Mouse (Mus musculus) forebrain, embryonic 14.5 days (tissue): ENCODE data around the gene Gpa33. TPM values are rescaled to one million over a fixed set of nuclear protein-coding genes. Genes with fewer than 3 reads are reported as not detected.
A peak's percentile ranks its signal among the peaks of the same experiment; 100 is the strongest.

Experiments used
- ATAC-seq: fragments of 200-750 bp; cut with Nextera tagmentation; 2 replicates; pipeline ENCODE4 v1.8.0; 2017; ENCODE audit warnings: mild to moderate bottlenecking, moderate library complexity
- DNase-seq: peaks from one replicate; pipeline ENCODE4 v3.0.0-alpha.2; 2015; ENCODE audit warnings: low spot score
- H3K27ac ChIP-seq: fragments of 300-500 bp; sonication (generic); 2 replicates; pipeline ENCODE4 v1.5.1; 2014; ENCODE audit warnings: low read depth, mild to moderate bottlenecking, control low read depth, low read length, moderate library complexity
- H3K27me3 ChIP-seq: fragments of 300-500 bp; sonication (generic); replicated peaks from 2 replicates; pipeline ENCODE4 v1.6.1; 2014; ENCODE audit warnings: low read length, control low read depth, mixed read lengths; ENCODE audit not compliant: control insufficient read depth, insufficient read depth
- H3K36me3 ChIP-seq: fragments of 300-500 bp; sonication (generic); 2 replicates; pipeline ENCODE4 v1.6.1; 2014; ENCODE audit warnings: low read length, control low read depth; ENCODE audit not compliant: control insufficient read depth, insufficient read depth
- H3K4me1 ChIP-seq: fragments of 300-500 bp; sonication (generic); 2 replicates; pipeline ENCODE4 v1.6.1; 2014; ENCODE audit warnings: antibody characterized with exemption, low read length, control low read depth; ENCODE audit not compliant: control insufficient read depth, insufficient read depth
- H3K4me2 ChIP-seq: fragments of 300-500 bp; sonication (generic); 2 replicates; pipeline ENCODE4 v1.6.1; 2014; ENCODE audit warnings: mild to moderate bottlenecking, control low read depth, low read length
- H3K4me3 ChIP-seq: fragments of 300-500 bp; sonication (generic); 2 replicates; pipeline ENCODE4 v1.5.1; 2014; ENCODE audit warnings: low read depth, low read length, control low read depth
- H3K9ac ChIP-seq: fragments of 300-500 bp; sonication (generic); 2 replicates; pipeline ENCODE4 v1.6.1; 2014; ENCODE audit warnings: mild to moderate bottlenecking, low read length, control low read depth, moderate library complexity
- H3K9me3 ChIP-seq: fragments of 300-500 bp; sonication (generic); replicated peaks from 2 replicates; pipeline ENCODE4 v1.6.1; 2016; ENCODE audit warnings: low read length, control low read depth, mixed read lengths; ENCODE audit not compliant: control insufficient read depth
- WGBS: fragments of 180-500 bp; shearing (Covaris S2); extraction: QIAGEN DNeasy Blood & Tissue Kit; methylation state at CpG from one replicate; pipeline ENCODE4 v1.1.7; 2014; 5-methylcytosine and 5-hydroxymethylcytosine counted together
- polyA plus RNA-seq: library from polyadenylated mRNA; unstranded; fragments of >200 nt; fragmentation: Nextera tagmentation; extraction: Ambion mirVana; gene quantifications from 2 replicates; pipeline ENCODE4 v1.2.1, GENCODE M21; 2014

Gene Gpa33
- polyA plus RNA-seq, 1 experiment from 2014 or later: not detected

GRCm38 (mm10) chr1:166154162-166155112 is 24.4 kb downstream of the Gpa33 start:
- no peak overlapping the region for H3K27ac ChIP-seq
- H3K36me3 ChIP-seq: no peaks in the 10 kb centered on the region
- WGBS: 21% methylated on average over 29 of the region's 29 CpGs
- no peaks in the 10 kb centered on the region for H3K4me1 ChIP-seq
- H3K9me3 ChIP-seq: no peaks in the 10 kb centered on the region
- H3K27me3 ChIP-seq: peaks cover 12% of the 10 kb centered on the region; the same call in 1 of the 2 replicates
- no peak overlapping the region for H3K9ac ChIP-seq
- ATAC-seq (peak; percentile 56), DNase-seq (peak; percentile 89)
- peak overlapping the region; percentile 31; the same call in 1 of the 2 replicates for H3K4me2 ChIP-seq
- H3K4me3 ChIP-seq: no peak overlapping the region

- DNase-seq (no peak), ATAC-seq (no peak)
- Histone ChIP-seq H3K4me1 (no peaks in the 10 kb centered on the region), H3K4me2 (no peak overlapping the region), H3K27me3 (peaks cover 16% of the 10 kb centered on the region; the same call in 1 of the 2 replicates), H3K36me3 (no peaks in the 10 kb centered on the region), H3K9ac (no peak overlapping the region), H3K27ac (no peak overlapping the region), H3K4me3 (no peak overlapping the region), H3K9me3 (no peaks in the 10 kb centered on the region)
- 67% methylated on average over 10 of the region's 10 CpGs for WGBS
Observed at GRCm38 (mm10) chr1:166155113-166155494, 25.1 kb downstream of the Gpa33 start.

- WGBS: 87% methylated on average over 12 of the region's 12 CpGs
- Histone ChIP-seq H3K27ac (no peak overlapping the region), H3K9ac (no peak overlapping the region), H3K9me3 (no peaks in the 10 kb centered on the region), H3K4me2 (no peak overlapping the region), H3K27me3 (peaks cover 16% of the 10 kb centered on the region; the same call in 1 of the 2 replicates), H3K36me3 (no peaks in the 10 kb centered on the region), H3K4me3 (no peak overlapping the region), H3K4me1 (no peaks in the 10 kb centered on the region)
- no peak for DNase-seq
- ATAC-seq: no peak
Observed at GRCm38 (mm10) chr1:166157712-166158111, 27.7 kb downstream of the Gpa33 start.

GRCm38 (mm10) chr1:166158664-166159063 is 28.6 kb downstream of the Gpa33 start:
- 66% methylated on average over 9 of the region's 9 CpGs for WGBS
- no peak overlapping the region for H3K4me2 ChIP-seq
- DNase-seq (no peak), ATAC-seq (no peak)
- no peaks in the 10 kb centered on the region for H3K9me3 ChIP-seq
- H3K9ac ChIP-seq: no peak overlapping the region
- peaks cover 16% of the 10 kb centered on the region; the same call in 1 of the 2 replicates for H3K27me3 ChIP-seq
- no peak overlapping the region for H3K4me3 ChIP-seq
- no peaks in the 10 kb centered on the region for H3K36me3 ChIP-seq
- no peak overlapping the region for H3K27ac ChIP-seq
- no peaks in the 10 kb centered on the region for H3K4me1 ChIP-seq

- ATAC-seq: 0 out of 2 replicates have a peak, but pooled peaks have one; percentile 19
- WGBS: 46% methylated on average over 5 of the region's 5 CpGs
- no peaks in the 10 kb centered on the region for H3K36me3 ChIP-seq
- H3K27ac ChIP-seq: no peak overlapping the region
- no peak overlapping the region for H3K4me3 ChIP-seq
- DNase-seq: no peak
- peak overlapping the region; percentile 46 for H3K4me2 ChIP-seq
- H3K9me3 ChIP-seq: no peaks in the 10 kb centered on the region
- peaks cover 10% of the 10 kb centered on the region; the same call in 1 of the 2 replicates for H3K27me3 ChIP-seq
- no peak overlapping the region for H3K9ac ChIP-seq
- H3K4me1 ChIP-seq: no peaks in the 10 kb centered on the region
Observed at GRCm38 (mm10) chr1:166160111-166160510, 30.1 kb downstream of the Gpa33 start.

GRCm38 (mm10) chr1:166160569-166161445 is 30.8 kb downstream of the Gpa33 start:
- no peaks in the 10 kb centered on the region for H3K9me3 ChIP-seq
- no peaks in the 10 kb centered on the region for H3K4me1 ChIP-seq
- H3K27me3 ChIP-seq: peaks cover 4% of the 10 kb centered on the region; the same call in 1 of the 2 replicates
- no peaks in the 10 kb centered on the region for H3K36me3 ChIP-seq
- no peak overlapping the region for H3K9ac ChIP-seq
- 17% methylated on average over 24 of the region's 24 CpGs for WGBS
- no peak overlapping the region for H3K27ac ChIP-seq
- DNase-seq: peak; percentile 88
- H3K4me3 ChIP-seq: no peak overlapping the region
- H3K4me2 ChIP-seq: peak overlapping the region; percentile 46
- ATAC-seq: peak; percentile 85

GRCm38 (mm10) chr1:166164580-166164979 is 34.5 kb downstream of the Gpa33 start:
- Histone ChIP-seq H3K27me3 (peaks cover 3% of the 10 kb centered on the region; the same call in 1 of the 2 replicates), H3K9me3 (no peaks in the 10 kb centered on the region), H3K4me2 (no peak overlapping the region), H3K4me1 (no peaks in the 10 kb centered on the region), H3K9ac (no peak overlapping the region), H3K4me3 (no peak overlapping the region), H3K27ac (no peak overlapping the region), H3K36me3 (no peaks in the 10 kb centered on the region)
- no peak for ATAC-seq
- WGBS: 92% methylated on average over 14 of the region's 14 CpGs
- DNase-seq: no peak

GRCm38 (mm10) chr1:166165159-166165558 is 35.1 kb downstream of the Gpa33 start:
- DNase-seq (no peak), ATAC-seq (no peak)
- Histone ChIP-seq H3K4me1 (no peaks in the 10 kb centered on the region), H3K4me2 (no peak overlapping the region), H3K9ac (no peak overlapping the region), H3K27me3 (no peaks in the 10 kb centered on the region), H3K36me3 (no peaks in the 10 kb centered on the region), H3K4me3 (no peak overlapping the region), H3K27ac (no peak overlapping the region), H3K9me3 (no peaks in the 10 kb centered on the region)
- WGBS: 96% methylated on average over 9 of the region's 9 CpGs
